Mouse (Mus musculus): Measurements from ENCODE around the gene Actn2.
A peak's percentile ranks its signal among the peaks of the same experiment; 100 is the strongest.

Gene Actn2

DNA sequence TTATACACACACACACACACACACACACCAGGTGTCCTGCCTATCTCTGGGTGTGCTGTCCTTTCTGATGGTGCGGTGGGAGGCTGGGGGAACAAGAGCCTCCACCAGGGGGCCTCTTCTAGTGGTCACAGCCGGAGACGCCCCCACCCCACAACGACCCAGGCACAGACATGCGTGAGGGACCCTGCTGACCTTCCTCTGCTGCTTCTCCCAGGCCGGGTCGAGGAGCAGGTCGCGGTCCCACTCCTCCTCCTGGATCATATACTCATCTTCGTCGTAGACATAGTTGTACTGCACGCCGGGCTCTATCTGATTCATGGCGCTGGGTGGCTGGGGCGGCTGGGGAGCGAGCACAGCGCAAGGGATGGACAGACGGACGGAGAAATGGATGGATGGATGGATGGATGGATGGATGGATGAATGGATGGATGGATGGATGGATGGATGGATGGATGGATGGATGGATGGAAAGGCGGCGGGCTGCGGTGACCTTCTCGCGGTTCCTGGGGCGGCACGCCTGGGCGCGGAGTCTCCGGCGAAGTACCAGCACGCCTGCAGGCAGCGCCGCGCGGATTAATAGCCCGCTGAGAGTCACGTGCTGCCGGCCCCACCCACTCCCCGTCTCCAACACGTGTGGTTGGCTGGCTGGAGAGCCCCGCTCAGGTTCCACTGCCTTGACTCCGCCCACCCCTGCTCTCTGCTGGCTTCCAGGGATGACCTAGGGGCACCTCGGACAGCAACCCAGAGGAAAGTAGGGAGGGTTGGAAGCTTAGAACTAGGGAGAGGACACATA lies at the start of gene Actn2:
Gene Actn2 (minus strand): TSS at position 578 of the 793 bp plus-strand sequence.
- peak; percentile 78 for DNase-seq

DNA sequence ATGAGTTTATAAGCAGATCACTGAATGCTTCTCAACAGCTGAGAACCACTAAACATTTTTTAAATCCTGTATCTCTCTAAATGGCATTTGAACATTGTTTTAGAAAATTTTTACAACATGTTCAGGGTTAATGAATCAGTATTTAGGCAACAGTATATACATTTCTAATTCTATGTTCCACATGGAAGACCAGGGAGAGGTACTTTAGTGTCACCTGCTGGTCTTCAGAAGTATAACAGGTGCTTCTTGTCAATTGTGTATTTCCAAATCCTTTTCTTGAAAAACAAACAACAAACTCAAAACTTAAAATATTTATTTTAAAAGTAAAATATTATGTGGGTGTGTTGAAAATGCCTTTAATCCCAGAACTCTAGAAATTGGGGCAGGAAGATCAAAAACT lies 45.7 kb upstream of the Actn2 start:
- no peak for DNase-seq

DNA sequence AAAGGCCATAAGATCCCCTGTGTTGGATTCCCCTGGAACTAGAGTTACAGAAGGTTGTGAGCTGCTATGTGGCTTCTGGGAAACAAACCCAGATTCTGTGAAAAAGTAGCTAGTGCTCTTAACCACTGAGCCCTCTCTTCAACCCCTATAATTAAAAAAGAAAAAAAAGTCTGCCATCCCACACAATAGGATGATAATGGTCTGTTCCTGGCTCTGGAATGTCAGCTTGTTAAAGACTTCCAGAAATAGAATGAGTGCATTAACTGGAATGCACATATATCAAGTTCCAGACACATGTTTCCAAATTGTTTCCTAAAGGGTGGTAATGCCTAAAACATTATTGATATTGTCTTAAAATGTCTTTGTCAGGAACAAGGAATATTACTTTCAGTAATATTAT lies 44.2 kb upstream of the Actn2 start:
- no peak for DNase-seq

DNA sequence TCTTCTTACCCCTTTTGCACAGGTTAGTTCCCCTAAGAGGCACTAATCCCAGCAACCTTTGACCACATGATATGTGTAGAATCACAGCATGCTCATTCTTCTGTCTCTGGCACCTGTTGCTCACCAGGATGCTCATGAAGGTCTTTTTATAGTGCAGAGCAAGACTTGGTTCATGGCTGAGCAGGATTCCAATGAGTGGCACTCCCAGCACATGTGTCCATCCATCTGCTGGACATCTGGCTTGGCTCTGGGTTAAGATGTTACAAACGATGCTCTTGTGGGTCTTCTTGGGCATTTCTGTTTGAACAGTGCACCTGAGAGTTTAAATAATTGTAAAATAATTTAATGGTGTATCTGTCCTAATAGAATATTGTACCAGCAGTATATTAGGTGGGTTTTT lies 36.2 kb upstream of the Actn2 start:
- no peak for DNase-seq

DNA sequence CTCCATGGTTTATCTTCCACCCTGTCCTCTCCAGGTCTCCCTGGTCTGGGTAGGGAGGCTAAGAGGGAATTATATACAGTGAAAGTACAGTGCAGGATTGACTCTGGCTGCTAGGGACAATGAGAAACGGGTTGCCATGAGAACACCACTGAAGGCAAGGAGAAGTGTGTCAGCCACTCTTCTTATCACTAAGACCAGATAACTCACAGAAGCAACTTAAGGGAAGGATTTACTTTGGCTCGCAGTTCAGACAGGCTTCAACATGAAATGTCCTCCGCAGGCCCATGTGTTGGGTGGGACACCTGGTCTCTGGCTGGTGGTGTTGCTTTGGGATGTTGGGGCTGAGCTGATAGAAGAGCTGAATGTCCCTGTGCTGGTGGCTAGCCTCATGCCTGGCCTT lies 32.2 kb upstream of the Actn2 start:
- no peak for DNase-seq

DNA sequence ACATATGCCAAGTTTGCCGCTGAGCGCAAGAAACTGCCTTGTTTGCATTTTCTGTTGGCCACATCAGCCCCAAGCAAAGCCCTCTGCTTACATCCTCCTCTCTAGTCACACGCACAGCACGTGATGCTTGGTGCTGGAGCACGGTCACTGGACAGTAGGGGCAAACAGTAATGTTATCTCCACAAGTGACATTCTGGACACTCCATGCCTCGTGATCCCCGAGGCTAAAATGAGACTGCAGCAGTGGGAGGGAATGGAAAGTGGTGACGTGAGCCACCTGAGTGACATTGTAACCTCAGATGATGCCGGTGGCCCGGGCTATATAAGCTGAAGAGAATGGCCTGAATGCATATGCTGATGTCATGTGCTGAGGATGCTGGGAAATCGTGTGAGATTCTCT lies 29.4 kb upstream of the Actn2 start:
- DNase-seq = no peak

DNA sequence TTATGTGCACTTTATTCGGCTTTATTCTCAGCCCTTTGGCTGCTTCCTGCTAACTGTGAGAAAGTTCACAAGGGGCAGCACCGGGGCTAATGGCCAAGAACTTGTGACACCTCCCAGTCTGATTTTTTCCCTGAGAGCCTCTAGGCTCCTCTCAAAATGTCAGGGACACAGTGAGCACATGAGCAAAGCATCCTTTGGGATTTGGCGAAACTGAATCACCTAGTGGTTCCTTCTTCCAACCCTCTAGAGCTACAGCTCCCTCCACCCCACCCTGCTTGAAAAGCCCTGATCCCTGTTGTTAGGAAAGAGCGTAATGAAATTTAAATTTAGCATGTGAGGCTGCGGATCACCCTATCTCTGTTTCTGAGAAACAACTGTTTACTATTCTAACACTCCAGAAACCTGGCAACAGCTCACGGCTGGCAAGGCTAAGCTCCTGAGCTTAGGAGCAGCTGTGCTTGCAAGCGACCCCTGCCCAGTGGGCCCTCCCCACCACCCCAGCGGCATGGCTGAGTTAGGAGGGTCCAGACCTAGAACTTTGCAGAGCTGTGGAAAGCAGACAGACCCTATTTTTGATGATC lies 28.6 kb upstream of the Actn2 start:
- no peak for DNase-seq

DNA sequence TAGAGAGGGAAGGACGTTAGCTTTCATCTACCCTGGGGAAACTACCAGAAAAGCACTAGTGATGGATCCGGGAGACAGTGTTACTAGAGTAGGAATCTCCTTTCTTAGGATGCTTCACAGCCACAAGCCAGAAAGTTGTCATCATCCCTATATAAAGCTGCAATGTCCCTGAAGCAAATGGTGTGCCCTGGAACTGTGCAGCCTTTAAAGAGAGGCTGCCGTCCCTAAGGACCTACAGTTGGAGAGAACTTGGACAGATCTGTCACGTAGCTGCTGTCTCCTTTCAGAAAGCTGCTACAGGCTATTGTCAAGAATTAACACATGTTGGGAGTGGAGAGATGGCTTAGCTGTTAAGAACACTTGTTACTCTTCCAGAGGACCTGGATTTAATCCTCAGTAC lies 20.9 kb upstream of the Actn2 start:
- DNase-seq = no peak

DNA sequence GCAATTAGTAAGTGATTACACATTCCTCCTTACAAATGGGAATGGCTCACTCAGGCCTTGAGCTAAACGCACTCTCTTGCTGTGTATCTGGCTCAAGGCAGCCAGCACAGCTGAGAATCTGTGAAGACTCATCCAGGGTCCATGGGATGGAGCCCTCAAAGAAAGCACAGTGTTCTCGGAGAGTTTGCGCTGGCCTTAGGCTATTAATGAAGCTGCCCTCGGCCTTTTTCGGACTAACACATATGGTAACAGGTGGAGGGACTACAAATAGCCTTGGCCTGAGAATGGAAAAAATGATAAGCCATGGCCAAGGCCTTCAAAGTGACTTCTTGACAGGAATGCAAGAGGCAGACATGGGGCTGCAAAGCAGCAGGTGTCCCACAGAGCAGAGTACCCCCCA lies 17.0 kb upstream of the Actn2 start:
- DNase-seq = no peak

DNA sequence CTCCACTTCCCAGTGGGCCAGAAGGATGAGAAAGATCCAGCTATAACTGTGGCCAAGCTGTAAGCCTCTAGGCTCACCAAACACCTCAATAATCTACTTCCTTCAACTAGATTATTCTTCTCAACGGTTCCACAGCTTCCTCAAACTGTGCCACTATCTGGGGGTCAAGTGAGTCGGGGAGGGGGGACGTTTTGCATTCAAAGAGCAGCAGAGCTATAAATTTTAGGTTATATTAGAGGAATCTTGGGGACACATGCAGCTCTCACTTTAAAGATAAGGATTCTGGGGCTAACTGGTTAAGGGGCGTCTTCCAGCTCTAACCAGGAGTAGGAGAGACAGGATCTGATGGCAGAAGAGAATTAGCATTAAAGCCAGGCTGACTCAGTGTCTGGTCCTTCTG lies 15.6 kb upstream of the Actn2 start:
- DNase-seq = no peak

DNA sequence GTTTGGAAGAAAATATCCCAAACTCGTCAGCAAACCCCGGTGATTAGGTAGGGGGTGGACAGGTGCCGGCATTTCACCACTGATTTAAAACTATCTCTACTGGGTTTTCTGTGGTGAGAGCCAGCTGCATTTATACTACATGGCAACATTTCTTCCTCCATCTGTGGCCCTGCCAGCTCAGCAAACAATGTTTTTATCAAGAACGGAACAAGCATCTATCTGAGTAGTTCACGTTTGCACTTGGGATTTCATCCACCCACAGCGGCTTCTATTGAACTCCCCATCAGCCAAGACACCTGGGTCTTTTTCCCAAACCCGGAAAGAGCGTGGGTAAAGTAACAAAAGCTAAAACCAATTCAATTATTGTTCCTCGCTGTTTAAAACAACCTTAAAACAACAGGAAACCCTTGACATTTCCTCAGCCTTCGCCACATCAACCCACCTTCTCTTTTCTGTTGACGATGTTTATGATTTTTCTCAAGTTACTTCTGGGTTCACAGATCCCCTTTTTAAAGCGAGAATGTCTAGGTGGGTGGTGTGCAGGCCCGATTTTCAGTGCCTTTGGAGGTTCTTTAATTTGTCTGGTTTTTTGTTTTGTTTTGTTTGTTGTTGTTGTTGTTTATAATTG lies 8.8 kb upstream of the Actn2 start:
- DNase-seq = no peak

DNA sequence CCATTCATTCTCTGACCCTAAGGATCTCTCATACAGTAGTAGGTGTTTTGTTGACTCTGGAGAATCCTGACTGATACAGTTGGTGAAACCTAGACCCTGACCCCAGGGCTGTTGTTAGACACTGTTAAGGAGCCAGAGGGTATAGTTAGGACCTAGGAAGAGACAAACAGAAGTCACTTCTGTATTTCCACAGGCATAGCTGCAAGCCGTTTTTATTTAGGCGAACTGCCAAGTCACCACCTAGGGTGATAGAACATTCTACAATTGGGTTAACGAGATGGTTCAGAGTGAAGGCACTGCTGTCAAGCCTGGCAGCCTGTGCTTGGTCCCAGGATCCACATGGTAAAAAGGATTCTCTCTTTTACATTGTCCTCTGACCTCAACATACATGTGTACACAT lies 6.3 kb upstream of the Actn2 start:
- DNase-seq = no peak

DNA sequence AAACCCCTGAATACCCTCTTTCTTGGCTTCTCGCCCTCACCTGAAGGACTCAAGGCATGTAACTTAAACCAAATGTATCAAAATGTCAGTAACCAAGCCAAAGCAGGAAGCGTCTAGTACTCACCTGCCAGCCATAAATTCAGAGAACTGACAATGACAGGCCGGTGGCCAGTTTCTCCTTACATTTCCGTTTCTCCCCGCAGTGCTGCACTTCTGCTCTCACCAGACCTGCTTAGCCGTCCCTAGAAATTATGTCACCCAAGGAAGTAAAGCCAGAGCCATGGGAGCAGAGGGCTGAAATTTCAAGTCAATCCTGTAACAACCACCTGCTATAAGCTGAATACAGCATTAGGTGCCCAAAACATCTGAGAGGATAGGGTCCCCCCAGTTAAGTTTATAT lies 887 bp upstream of the Actn2 start:
- no peak for DNase-seq

DNA sequence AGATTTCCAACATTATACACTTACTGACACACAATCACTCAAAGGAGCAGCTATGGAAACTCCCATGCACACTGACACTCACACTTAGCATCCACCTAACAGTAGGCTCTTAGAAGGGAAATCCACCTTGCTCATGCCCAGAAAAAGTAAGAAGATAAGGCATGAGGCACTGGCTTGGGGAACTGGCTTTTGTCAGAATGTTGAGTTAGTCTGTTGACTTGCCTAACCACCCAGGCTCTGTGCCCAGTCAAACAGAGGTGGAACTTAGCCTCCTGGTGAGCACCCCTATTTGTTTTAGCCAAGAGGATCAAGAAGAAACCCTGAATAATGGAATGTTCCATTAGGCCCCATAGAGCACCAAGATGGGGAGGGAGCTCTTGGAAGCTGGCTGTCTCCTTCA lies 1.1 kb downstream of the Actn2 start:
- DNase-seq = no peak

DNA sequence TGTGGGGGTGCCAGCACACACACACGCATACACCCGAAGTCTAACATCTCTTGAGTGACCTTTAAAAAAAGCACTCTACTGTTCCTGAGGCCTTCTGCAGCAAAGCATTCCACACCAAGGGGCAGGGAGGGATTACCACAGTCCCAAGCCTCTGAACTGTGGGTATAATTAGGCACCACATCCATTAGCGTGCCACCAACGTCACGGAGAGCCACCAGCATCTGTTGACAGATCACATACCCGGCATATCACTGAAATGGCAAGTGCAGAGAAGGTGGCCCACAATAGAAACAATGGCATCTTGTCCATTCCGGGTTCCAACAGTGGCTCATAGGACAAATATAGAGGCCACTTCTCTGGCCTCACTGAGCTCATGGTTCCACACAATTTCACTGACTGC lies 2.8 kb downstream of the Actn2 start:
- DNase-seq = no peak

DNA sequence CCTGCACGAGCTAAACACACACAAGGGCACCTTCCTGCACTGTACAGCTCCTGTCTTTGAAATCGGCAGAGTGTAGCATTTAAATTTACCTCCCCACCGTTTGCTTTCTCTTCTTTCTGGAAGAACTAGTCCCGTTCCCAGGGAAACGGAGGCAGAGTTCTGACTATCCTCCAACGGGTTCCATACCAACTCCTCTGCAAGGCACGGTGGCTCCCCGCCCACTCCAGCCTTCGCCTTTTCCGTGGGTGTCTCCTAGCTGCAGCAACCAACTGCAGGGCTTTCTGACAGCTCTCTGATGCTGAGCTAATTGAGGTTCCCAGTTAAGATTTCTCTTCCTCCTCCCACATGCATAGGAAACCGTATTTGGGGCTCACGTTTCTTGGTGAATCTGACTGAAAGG lies 6.5 kb downstream of the Actn2 start:
- peak; percentile 90 for DNase-seq

DNA sequence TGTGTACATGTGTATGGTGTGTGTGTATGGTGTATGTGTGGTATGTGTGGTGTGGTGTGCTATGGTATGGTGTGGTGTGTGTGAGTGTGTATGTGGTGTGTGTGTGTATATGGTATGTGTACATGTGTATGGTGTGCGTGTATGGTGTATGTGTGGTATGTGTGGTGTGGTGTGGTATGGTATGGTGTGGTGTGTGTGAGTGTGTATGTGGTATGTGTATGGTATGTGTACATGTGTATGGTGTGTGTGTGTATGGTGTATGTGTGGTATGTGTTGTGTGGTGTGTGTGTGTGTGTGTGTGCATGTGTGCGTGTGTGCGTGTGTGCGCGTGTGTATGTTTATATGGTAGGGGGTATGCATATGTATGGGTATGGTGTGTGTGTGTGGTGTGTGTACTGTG lies 9.0 kb downstream of the Actn2 start:
- DNase-seq = no peak

DNA sequence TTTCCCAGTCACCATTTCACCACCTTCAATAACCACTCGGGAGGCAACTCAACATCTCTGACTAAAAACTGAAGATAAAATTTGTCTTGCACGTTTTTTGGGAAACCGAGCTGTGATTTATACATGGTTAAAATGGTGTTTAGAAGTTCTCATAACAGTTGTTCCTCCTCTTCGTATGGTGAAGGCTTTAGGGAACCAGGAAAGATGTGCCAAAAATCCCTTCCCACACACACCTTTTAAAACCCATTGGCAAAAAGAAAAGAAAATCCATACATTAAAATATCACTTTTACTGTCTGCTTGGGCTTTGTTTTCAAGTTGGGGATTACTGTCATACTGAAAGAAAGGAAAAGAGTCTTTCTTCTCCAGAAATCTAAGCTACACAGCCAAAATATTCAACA lies 12.2 kb downstream of the Actn2 start:
- DNase-seq = no peak

DNA sequence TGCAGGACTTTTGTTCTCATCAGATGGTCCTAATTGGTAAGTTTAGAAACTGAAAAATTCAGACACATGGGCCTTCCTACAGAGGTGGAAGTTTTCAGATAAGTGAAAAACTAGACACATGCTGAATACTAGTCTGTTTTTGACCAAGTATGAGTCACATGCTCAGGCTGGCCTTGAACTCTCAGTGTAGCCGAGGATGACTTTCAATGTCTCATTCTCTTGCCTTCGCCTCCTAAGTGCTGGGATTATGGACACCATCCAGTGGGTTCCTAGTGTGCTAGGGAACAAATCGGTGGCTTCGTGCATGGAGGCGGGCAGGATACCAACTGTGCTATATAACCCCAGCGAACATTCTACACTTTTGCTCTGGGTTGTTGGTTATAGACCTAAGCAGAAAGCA lies 13.0 kb downstream of the Actn2 start:
- DNase-seq = no peak

DNA sequence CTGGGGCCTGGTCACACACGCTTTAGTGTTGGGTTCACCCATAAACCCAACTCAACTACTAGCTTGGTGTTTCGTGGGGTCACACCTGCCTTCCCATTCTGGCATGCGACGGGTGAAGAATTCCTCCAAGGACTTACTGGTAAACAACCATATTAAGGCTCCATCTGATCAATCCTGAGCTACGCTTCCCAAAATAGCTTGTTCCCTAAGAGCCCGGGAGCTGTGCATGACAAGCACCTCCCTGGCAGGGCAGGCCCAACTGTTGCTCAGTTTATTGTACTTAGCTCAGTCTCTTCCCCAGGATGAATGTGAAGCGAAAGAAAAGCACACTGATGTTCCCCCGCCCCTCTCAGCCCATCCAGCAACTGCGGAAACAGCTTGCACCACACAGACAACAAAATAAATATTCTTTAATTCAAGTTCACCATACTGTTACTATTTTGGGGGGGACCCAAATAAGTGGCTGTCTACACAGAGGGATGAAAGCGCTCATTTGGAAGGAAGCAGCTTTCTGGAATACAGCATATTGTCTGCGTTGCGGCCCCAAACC lies 17.4 kb downstream of the Actn2 start:
- peak; percentile 52 for DNase-seq

DNA sequence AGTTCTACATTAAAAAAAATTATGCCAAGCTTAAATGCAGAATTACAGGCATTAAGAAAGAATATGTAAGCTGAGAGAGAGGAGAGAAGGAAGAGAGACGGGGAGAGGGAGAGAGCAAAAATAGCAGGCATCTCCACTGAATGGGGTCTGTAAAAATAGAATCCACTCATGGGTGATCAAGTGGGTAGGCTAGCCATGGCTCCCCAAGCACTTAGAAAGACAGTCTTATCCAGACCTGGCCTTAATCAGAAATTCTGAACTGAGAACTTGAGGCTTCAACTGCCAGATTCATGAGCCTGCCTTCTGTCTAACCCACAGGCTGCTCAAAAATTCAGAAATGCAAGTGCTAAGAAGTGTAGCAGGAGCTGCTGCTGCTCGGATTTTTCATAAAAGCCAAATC lies 20.4 kb downstream of the Actn2 start:
- DNase-seq = no peak

DNA sequence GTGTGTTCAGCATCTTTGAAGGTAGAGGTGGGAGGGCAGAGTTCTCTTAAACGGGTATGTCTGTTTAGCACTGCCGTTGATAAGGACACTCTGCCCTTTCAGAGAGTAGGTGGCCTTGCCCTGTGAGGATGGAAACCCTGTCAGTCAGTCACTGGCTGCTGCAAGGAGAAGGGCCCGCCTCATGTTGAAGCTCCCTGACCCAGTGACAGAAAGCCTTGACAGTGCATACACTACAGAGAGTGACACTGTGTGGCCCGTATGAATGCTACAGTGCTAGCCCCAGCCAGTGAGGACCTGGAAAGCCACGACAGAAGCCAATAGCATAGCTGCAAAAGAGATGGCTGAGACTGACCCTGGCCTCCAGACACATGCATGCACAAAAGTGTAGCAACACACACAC lies 22.5 kb downstream of the Actn2 start:
- DNase-seq = no peak

DNA sequence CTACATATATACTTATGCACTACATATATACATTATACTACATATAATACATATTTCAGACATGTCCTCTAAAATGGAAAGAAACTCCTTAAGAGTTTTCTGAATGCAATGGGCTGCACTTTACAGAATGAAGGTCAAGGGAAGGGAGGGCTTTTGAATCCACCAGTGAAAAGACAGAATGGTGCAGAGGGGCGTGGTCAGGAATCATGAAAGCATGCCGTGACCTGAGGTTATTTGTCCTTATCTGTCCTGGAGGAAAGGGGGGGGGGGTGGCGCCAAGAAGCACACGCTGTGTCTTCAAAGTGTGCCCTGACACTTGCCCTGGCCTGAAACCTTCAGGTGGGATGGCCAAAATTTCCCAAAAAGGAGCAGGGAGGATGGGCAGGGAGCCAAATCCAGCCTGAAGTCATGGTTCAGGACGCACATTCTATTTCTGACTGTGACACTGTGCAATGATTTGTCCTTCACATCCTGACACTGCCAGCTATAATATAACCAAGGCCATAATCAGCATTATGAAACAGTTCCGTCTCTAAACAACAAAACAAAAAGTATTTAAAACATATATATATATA lies 23.3 kb downstream of the Actn2 start:
- no peak for DNase-seq

DNA sequence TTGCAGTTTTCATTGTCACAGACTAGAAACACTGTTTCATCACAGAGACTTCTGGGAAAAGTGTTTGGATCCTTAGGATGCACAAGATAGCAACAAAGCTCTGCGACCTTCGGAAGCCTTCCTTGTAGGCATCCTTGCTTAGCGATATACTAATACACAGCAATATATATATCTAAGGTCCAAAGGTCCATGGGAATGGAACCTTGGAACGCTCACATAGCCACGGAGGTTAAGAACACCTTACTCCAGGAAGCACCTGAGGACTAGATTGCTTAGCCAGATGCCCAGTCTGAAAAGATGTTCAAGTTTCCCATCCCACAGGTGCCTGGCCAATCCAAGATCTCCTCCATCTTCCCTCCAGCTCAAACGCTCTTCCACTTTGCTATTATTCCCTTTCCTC lies 26.4 kb downstream of the Actn2 start:
- DNase-seq = no peak

Data from layer of hippocampus, adult 9-11 months (tissue).